Mouse (Mus musculus): ENCODE measurements around the gene Synm.
A peak's percentile ranks its signal among the peaks of the same experiment; 100 is the strongest.

- TF ChIP-seq CTCF (IDR thresholded peaks at IDR 0.05): peak; percentile 94
- TF ChIP-seq EP300 (IDR thresholded peaks at IDR 0.05): no peak
Observed at GRCm38 (mm10) chr7:67788713-67789112, 29.2 kb upstream of the Synm start.
